Comparison of ENCODE assay signal across 25 mouse cellular contexts in genomic region chr12:68849616-68850140, GRCm38 (mm10).
DNase-seq lines count a peak whose midpoint lies in the region; ATAC-seq lines count a peak whose summit lies in the region.
"Had no signal": no experiment of that assay in that cellular context is flagged by ENCODE, and none has a peak within 500 bp of the region (broad histone marks: within the 10 kb centered on the region; RNA-seq: fewer than 3 reads in every experiment).

No protein-coding gene starts in this region.

- H3K4me3 ChIP-seq in hindbrain, embryonic 14.5 days (replicated peaks; ENCODE audit: low read length): no peak overlapping the region
- no peak overlapping the region for H3K4me3 ChIP-seq in hindbrain, embryonic 12.5 days
- H3K4me3 ChIP-seq: forebrain, embryonic 10.5 days; gastrocnemius, adult 2 months; limb, embryonic 12.5 days had no signal

- H3K27ac ChIP-seq in hindbrain, embryonic 14.5 days: no peak overlapping the region
- no peak overlapping the region for H3K27ac ChIP-seq in hindbrain, embryonic 12.5 days
- H3K27ac ChIP-seq: forebrain, embryonic 10.5 days; gastrocnemius, adult 2 months; limb, embryonic 12.5 days had no signal

- no peaks in the 10 kb centered on the region for H3K36me3 ChIP-seq in hindbrain, embryonic 14.5 days (replicated peaks; ENCODE audit: control insufficient read depth, insufficient read depth)
- no peaks in the 10 kb centered on the region for H3K36me3 ChIP-seq in hindbrain, embryonic 12.5 days
- H3K36me3 ChIP-seq: forebrain, embryonic 10.5 days; G1E; limb, embryonic 12.5 days had no signal

- H3K9ac ChIP-seq in hindbrain, embryonic 14.5 days: no peak overlapping the region
- no peak overlapping the region for H3K9ac ChIP-seq in hindbrain, embryonic 12.5 days
- H3K9ac ChIP-seq: limb, embryonic 12.5 days; liver, postnatal 0 days had no signal

- intact Hi-C loops in left cerebral cortex, postnatal 4 days (cut with DNase I): no loop called here

- no peaks in the 10 kb centered on the region for H3K9me3 ChIP-seq in hindbrain, embryonic 14.5 days (ENCODE audit: control insufficient read depth, low read length)
- H3K9me3 ChIP-seq in hindbrain, embryonic 12.5 days (replicated peaks): no peaks in the 10 kb centered on the region
- H3K9me3 ChIP-seq: forebrain, embryonic 10.5 days; limb, embryonic 12.5 days had no signal

- no peaks in the 10 kb centered on the region for H3K4me1 ChIP-seq in hindbrain, embryonic 14.5 days (replicated peaks; ENCODE audit: control insufficient read depth, insufficient read depth, low read length)
- no peaks in the 10 kb centered on the region for H3K4me1 ChIP-seq in hindbrain, embryonic 12.5 days
- H3K4me1 ChIP-seq: forebrain, embryonic 10.5 days; limb, embryonic 12.5 days had no signal

- no peak overlapping the region for H3K4me2 ChIP-seq in hindbrain, embryonic 14.5 days (replicated peaks)
- H3K4me2 ChIP-seq in hindbrain, embryonic 12.5 days (replicated peaks): no peak overlapping the region
- H3K4me2 ChIP-seq: limb, embryonic 12.5 days; liver, embryonic 11.5 days; midbrain, embryonic 11.5 days had no signal

- 68% methylated on average over 9 of the region's 9 CpGs for WGBS in hindbrain, embryonic 14.5 days
- 74% methylated on average over 9 of the region's 9 CpGs for WGBS in hindbrain, embryonic 12.5 days

- peak; percentile 70; the same call in 1 of the 2 replicates for ATAC-seq in hindbrain, embryonic 14.5 days (ENCODE audit: low FRiP score)
- no peak for ATAC-seq in hindbrain, embryonic 12.5 days (ENCODE audit: low FRiP score)
- ATAC-seq: activated CD4-positive, CD25-positive, alpha-beta regulatory T cell, adult 4 months; forebrain, embryonic 16.5 days; inflammation-experienced regulatory T-cells, adult 6 months; liver, postnatal 0 days had no signal

- no peaks in the 10 kb centered on the region for H3K27me3 ChIP-seq in hindbrain, embryonic 14.5 days (ENCODE audit: control insufficient read depth, insufficient read depth, low read length)
- no peaks in the 10 kb centered on the region for H3K27me3 ChIP-seq in hindbrain, embryonic 12.5 days
- H3K27me3 ChIP-seq: CH12.LX; limb, embryonic 12.5 days had no signal

- DNase-seq in hindbrain, embryonic 14.5 days (ENCODE audit: low spot score): no peak
- DNase-seq in left cerebral cortex, postnatal 4 days: peak; percentile 6
- DNase-seq in left cerebral cortex, adult 11 months (ENCODE audit: low spot score): no peak
- peak; percentile 4 to 7 for DNase-seq in right cerebral cortex, postnatal 36 days (ENCODE audit: low spot score in 2 of 2)
- DNase-seq in right cerebral cortex, postnatal 4 days: no peak
- no peak for DNase-seq in ovary, postnatal 14 days (ENCODE audit: low spot score)
- DNase-seq: adrenal gland, adult 8-10 months; B cell, adult 2 months; cerebellum, adult 9-10 months; gastrocnemius, adult 2 months; kidney, adult 18-20 months; kidney, postnatal 4 days; liver, postnatal 0 days; lung, postnatal 10 days; thymus, postnatal 14 days had no signal

Comparison
In these comparisons a context has a peak if more than half of its experiments do, and no peak if none do; other contexts are left out.
1. DNase-seq: peak in left cerebral cortex, postnatal 4 days (single experiment) and right cerebral cortex, postnatal 36 days (2 of 2); none in hindbrain, embryonic 14.5 days (single experiment), left cerebral cortex, adult 11 months (single experiment), right cerebral cortex, postnatal 4 days (single experiment) and ovary, postnatal 14 days (single experiment).